Comparison of ENCODE assay signal across 17 mouse cellular contexts in the genomic region with DNA sequence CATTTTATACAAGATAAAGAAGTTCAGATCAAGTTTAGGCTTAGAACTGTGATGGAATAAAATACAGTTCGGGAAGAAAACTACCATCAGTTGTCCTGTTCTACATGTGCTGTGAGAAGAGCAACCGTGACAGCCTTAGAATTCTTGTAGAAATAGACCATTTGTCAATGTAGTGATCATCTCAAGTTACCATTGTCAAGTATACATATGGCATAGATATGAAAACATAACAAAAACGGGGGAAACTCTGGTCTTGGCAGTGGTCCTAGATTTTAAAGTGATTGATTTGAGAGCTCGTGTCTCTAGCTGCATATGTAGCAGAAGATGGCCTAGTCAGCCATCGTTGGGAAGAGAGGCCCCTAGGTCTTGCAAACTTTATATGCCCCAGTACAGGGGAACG.
A peak's percentile ranks its signal among the peaks of the same experiment; 100 is the strongest.
DNase-seq lines count a peak whose midpoint lies in the region; ATAC-seq and TF ChIP-seq lines count a peak whose summit lies in the region.
"Had no signal": no experiment of that assay in that cellular context is flagged by ENCODE, and none has a peak within 500 bp of the region (broad histone marks: within the 10 kb centered on the region; RNA-seq: fewer than 3 reads in every experiment).

No protein-coding gene starts in this region.

- H3K27ac ChIP-seq in forebrain, embryonic 14.5 days (ENCODE audit: low read depth, low read length): no peak overlapping the region
- no peak overlapping the region for H3K27ac ChIP-seq in forebrain, embryonic 15.5 days (replicated peaks)
- H3K27ac ChIP-seq in lung, embryonic 14.5 days (ENCODE audit: low read depth): no peak overlapping the region
- no peak overlapping the region for H3K27ac ChIP-seq in lung, embryonic 16.5 days (ENCODE audit: low read length)
- H3K27ac ChIP-seq: embryonic facial prominence, embryonic 13.5 days had no signal

- TF ChIP-seq CTCF in lung, embryonic 14.5 days (IDR thresholded peaks at IDR 0.05; ENCODE audit: low read depth): no peak

- no peaks in the 10 kb centered on the region for H3K9me3 ChIP-seq in forebrain, embryonic 14.5 days (replicated peaks; ENCODE audit: control insufficient read depth, low read length)
- H3K9me3 ChIP-seq in forebrain, embryonic 15.5 days: no peaks in the 10 kb centered on the region
- no peaks in the 10 kb centered on the region for H3K9me3 ChIP-seq in lung, embryonic 14.5 days (ENCODE audit: low read depth, low read length)
- no peaks in the 10 kb centered on the region for H3K9me3 ChIP-seq in lung, embryonic 16.5 days (ENCODE audit: control insufficient read depth, low read length)
- H3K9me3 ChIP-seq: embryonic facial prominence, embryonic 13.5 days had no signal

- 85% methylated on average over 6 of the region's 6 CpGs for WGBS in forebrain, embryonic 14.5 days
- 74% methylated on average over 6 of the region's 6 CpGs for WGBS in forebrain, embryonic 15.5 days
- 24% methylated on average over 6 of the region's 6 CpGs for WGBS in lung, embryonic 14.5 days
- 46% methylated on average over 6 of the region's 6 CpGs for WGBS in lung, embryonic 16.5 days

- no peaks in the 10 kb centered on the region for H3K36me3 ChIP-seq in forebrain, embryonic 14.5 days (ENCODE audit: control insufficient read depth, insufficient read depth, low read length)
- no peaks in the 10 kb centered on the region for H3K36me3 ChIP-seq in forebrain, embryonic 15.5 days
- no peaks in the 10 kb centered on the region for H3K36me3 ChIP-seq in lung, embryonic 14.5 days (ENCODE audit: insufficient read depth)
- H3K36me3 ChIP-seq in lung, embryonic 16.5 days (ENCODE audit: control insufficient read depth, insufficient read depth, low read length): no peaks in the 10 kb centered on the region
- H3K36me3 ChIP-seq: embryonic facial prominence, embryonic 13.5 days had no signal

- no peak for ATAC-seq in forebrain, embryonic 14.5 days
- no peak for ATAC-seq in forebrain, embryonic 15.5 days (replicated peaks)
- ATAC-seq in lung, embryonic 14.5 days (ENCODE audit: insufficient read depth): peak; percentile 80
- ATAC-seq in lung, embryonic 16.5 days (ENCODE audit: low read depth): 0 out of 2 replicates have a peak, but pooled peaks have one; percentile 43
- ATAC-seq: forebrain, embryonic 16.5 days had no signal

- H3K4me2 ChIP-seq in forebrain, embryonic 14.5 days (ENCODE audit: low read length): no peak overlapping the region
- H3K4me2 ChIP-seq in forebrain, embryonic 15.5 days (replicated peaks): no peak overlapping the region
- H3K4me2 ChIP-seq in lung, embryonic 14.5 days: no peak overlapping the region
- no peak overlapping the region for H3K4me2 ChIP-seq in lung, embryonic 16.5 days (ENCODE audit: low read depth, low read length)
- H3K4me2 ChIP-seq: embryonic facial prominence, embryonic 13.5 days had no signal

- H3K4me3 ChIP-seq in forebrain, embryonic 14.5 days (ENCODE audit: low read depth, low read length): no peak overlapping the region
- no peak overlapping the region for H3K4me3 ChIP-seq in forebrain, embryonic 15.5 days
- H3K4me3 ChIP-seq in lung, embryonic 14.5 days (ENCODE audit: low read depth, low read length): no peak overlapping the region
- H3K4me3 ChIP-seq in lung, embryonic 16.5 days (ENCODE audit: low read length): no peak overlapping the region
- H3K4me3 ChIP-seq: embryonic facial prominence, embryonic 13.5 days had no signal

- peak; percentile 14 for DNase-seq in forebrain, embryonic 14.5 days (ENCODE audit: low spot score)
- DNase-seq in lung, embryonic 14.5 days: peak; percentile 83
- no peak for DNase-seq in lung, postnatal 25 days (ENCODE audit: low spot score)
- DNase-seq in lung, postnatal 10 days: no peak
- DNase-seq in kidney, adult 18-20 months: no peak
- DNase-seq: adrenal gland, adult 2 months; adrenal gland, postnatal 10 days; adrenal gland, postnatal 25 days; cerebellum, adult 11-12 months; cerebellum, adult 2 months; cerebellum, adult 9-10 months; cerebellum, postnatal 10 days; cerebellum, postnatal 25 days had no signal

- H3K27me3 ChIP-seq in forebrain, embryonic 14.5 days (replicated peaks; ENCODE audit: control insufficient read depth, insufficient read depth, low read length): no peaks in the 10 kb centered on the region
- no peaks in the 10 kb centered on the region for H3K27me3 ChIP-seq in forebrain, embryonic 15.5 days
- no peaks in the 10 kb centered on the region for H3K27me3 ChIP-seq in lung, embryonic 14.5 days (ENCODE audit: insufficient read depth, low read length)
- H3K27me3 ChIP-seq in lung, embryonic 16.5 days (ENCODE audit: control insufficient read depth, insufficient read depth, low read depth, low read length): no peaks in the 10 kb centered on the region
- H3K27me3 ChIP-seq: embryonic facial prominence, embryonic 13.5 days had no signal

- no peaks in the 10 kb centered on the region for H3K4me1 ChIP-seq in forebrain, embryonic 14.5 days (ENCODE audit: control insufficient read depth, insufficient read depth, low read length)
- no peaks in the 10 kb centered on the region for H3K4me1 ChIP-seq in forebrain, embryonic 15.5 days
- H3K4me1 ChIP-seq in lung, embryonic 14.5 days (ENCODE audit: insufficient read depth): no peaks in the 10 kb centered on the region
- no peaks in the 10 kb centered on the region for H3K4me1 ChIP-seq in lung, embryonic 16.5 days (replicated peaks; ENCODE audit: control insufficient read depth, insufficient read depth, low read length)

- no peak overlapping the region for H3K9ac ChIP-seq in forebrain, embryonic 14.5 days (ENCODE audit: low read length)
- no peak overlapping the region for H3K9ac ChIP-seq in forebrain, embryonic 15.5 days (replicated peaks)
- H3K9ac ChIP-seq in lung, embryonic 14.5 days: no peak overlapping the region
- H3K9ac ChIP-seq in lung, embryonic 16.5 days (ENCODE audit: low read length): no peak overlapping the region
- H3K9ac ChIP-seq: embryonic facial prominence, embryonic 13.5 days had no signal

Comparison
In these comparisons a context has a peak if more than half of its experiments do, and no peak if none do; other contexts are left out.
1. DNase-seq: peak in forebrain, embryonic 14.5 days (single experiment) and lung, embryonic 14.5 days (single experiment); none in lung, postnatal 25 days (single experiment), lung, postnatal 10 days (single experiment) and kidney, adult 18-20 months (single experiment).
2. ATAC-seq: peak in lung, embryonic 14.5 days (single experiment) and lung, embryonic 16.5 days (single experiment); none in forebrain, embryonic 14.5 days (single experiment) and forebrain, embryonic 15.5 days (single experiment).